Mouse (Mus musculus) CD8-positive naive resting alpha-beta T cell, adult 2 months (primary cell): ENCODE measurements around the gene Myo1g.

Source experiments
- DNase-seq, 2 experiments: peaks; one replicate each; pipeline ENCODE4 v3.0.0; 2022; ENCODE audit warnings: low read depth in 2 of 2, low spot score in 2 of 2

Myo1g gene

DNA sequence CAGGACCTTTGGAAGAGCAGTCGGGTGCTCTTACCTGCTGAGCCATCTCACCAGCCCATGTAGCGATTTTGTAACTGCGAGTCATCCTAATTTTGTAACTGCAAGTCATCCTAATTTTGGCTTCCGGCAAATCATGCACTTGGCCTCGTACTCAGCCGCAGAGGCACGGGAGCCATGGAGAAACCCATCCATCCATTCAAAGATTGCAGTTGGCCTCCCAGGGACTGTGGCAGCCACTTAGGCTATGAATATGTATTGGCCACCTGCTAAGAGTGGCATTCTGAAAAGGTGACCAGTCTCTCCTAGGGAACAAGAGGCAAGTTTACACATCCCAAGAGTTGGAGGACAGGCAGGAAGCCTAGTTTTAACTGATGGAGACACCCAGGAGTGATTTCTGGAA, 31.5 kb downstream of the Myo1g start:
- DNase-seq: no peak

DNA sequence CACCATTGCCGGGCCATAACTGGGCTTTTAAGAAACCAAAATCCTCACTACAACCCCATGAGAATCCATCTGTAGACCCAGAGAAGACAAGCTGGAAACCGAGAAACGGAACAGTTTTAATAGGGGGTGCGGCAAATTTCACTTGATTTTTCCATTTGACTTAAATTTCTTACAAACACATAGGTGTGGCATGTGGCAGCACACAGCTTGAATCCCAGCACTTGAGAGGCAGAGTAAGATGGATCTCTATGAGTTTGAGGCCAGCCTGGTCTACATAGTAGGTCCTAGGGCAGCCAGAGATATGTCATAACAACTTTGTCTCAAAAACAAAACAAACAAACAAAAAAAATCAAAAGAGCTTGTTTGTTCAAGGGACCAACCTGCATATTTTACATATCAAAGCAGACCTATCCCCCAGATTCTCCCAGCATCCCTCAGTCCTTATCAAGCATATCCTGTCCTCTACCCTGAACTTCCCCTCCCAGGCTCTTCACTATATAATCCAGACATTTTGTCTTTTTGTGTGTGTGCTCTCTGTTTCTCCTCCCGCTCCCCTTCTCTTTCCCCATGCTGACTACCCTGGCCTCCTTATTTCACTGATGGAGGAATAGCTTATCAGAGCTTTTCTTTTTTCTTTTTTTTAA, 32.6 kb downstream of the Myo1g start:
- no peak for DNase-seq

DNA sequence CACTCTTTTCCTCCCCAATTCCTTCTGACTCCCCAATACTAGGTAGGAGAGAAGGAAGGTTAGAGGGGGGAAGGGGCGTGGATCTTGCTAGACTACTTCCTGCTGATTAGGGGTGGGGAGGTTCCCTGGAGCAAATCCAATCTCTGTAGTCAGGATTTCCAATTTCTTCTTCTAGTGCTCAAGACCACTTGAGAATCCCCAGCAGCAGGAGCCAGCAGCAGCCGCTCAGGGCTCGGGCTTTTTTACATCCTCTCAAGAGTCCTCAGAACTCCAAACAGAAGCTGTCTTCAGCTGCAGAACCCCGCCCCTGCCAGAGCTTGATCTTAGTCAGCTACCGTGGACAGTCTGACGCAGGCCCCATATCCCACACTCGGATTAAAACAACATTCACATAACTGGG, 33.3 kb downstream of the Myo1g start:
- no peak for DNase-seq

DNA sequence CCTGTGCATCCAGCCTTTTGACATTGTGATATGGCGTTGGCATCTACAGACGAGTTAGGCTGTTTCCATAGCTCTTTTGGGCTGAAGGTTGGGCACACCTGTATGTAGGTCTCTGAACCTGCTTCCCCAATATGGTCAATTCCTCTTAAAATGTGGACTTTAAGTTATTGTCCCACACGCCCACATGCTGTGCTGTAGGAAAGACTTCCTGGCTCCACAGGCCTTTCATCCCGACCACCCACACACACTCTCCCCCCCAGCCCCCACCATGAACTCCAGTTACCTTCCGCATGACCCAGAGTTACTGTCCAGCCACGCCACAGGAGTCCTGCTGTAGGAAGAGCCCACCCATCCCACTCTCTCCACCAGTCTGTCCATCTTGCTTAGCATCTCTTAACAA, 33.8 kb downstream of the Myo1g start:
- no peak for DNase-seq

DNA sequence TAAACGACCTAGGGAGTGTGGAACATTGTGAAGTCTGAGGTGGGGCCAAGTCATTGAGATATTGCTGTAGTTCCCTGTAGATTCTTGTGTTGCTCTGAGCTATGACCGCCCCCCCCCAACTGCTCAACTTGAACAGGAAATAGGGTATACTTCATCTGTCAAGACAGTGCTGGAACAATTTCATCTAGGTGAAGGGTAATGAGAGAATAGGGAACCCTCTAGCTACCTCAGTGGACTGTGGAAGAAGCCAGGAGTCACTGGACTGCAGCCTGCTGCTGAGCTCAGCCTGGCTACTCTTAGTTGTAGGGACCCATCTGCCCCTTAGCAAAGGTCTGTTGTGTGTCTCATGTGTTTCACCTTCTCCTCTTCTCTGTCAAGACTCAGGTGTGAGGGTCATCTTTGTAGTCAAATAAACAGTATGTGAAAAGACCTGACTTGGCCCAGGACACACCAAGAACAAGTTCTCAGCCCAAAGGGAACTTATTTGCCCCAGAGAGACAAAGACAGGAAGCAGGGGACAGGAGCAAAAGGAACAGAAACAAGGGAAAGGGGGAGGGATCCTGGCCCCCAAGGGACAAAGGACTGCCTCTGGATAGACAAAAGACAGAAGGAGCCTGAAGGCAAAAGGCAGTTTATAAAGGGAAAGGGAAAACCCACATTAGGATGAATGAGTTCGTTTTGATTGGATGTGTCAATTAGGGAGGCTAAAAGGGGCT, 36.4 kb downstream of the Myo1g start:
- DNase-seq: no peak

DNA sequence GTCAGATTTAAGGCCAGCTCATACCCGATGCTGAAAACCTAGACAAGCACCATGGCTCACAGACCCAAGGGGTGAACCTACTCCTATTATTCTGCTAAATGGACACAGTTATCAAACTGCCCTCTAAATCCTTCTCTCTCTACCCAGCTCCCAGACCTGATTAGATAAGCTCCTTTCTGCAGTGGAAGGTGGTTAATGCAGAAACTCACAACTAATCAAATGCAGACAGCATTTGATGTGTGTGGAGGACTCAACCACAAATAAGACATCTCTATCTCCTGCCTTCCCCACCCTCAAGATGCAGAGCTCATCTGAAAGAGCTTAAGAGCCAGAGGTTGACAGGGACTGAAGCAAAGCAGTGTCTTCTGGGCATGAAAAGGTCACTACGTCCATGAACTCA, 37.7 kb downstream of the Myo1g start:
- DNase-seq: no peak

DNA sequence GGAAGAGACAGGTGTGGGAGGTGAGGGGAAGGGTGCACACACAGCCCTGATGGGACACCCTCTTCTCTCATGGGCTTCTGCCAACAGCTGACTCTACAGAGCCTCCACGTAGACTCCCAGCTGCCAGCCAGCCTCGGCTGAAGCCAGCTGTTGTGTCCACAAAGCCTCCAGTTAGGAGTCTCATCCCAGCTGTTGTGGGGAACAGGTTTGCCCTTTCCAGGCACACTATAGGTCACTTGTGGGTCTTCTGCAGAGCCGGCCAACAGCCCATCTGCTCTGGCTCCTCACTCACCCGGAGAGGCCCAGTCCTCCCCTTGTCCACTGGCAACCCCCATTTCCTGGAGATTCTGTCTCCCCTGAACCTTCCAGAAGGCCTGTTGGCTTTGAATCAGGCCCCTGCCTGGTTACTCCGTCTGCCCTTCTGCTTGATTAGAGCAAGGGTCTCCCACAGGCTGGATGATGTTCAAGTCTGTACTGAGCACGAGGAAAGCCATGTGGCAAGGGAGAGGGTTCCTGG, 39.0 kb downstream of the Myo1g start:
- DNase-seq: no peak

DNA sequence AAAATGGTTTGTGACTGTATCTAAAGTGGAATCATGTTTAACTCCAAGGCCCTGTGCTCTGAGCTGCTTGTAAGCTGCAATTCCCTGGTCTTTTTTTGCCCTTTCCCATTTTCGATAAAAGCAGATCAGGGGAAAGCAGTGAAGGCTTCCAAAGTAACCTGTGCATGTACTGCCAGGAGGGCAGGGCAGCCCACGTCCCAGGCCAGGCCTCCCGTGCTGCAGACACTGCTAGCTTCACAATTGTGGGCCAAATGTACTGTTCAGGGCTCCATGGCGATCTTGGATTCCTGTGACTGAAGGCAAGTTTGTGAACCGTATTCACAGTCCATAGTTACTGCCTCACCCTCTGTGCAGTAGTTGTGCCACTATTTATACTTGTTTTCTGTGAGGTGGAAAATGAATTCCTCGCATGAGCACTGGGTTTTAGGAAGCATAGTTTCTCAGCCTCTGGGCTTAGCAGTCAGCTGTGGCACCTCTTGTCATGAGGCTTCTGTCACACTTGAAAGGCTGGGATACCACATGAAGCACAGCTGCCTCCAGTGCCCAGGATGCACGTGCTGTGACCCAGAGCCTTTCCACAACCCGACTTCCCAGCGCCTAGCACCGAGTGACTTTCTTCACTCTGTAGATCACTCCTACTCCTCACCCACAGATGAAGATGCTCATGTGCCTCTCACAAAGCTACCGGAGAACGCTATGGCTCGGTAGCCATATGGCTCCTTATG, 39.9 kb downstream of the Myo1g start:
- DNase-seq: no peak

DNA sequence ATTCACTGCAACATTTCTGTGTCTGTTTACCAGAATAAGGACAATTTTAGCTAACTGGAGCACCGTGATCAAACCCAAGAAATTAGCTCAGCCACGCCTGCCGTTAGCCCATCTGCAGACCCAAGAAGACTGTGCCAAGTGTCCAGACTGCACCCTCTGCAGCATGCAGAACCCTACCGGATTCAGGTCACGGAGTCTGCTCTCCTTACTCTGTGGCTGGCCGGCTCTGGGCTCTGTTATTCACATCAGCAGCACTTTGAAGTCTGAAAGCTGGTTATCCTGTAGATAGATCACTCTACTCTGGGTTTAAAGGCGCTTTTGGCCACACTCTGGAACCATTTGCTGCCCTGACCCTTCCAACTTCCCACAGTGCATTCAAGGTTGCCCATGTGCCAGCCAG, 40.6 kb downstream of the Myo1g start:
- DNase-seq: no peak

DNA sequence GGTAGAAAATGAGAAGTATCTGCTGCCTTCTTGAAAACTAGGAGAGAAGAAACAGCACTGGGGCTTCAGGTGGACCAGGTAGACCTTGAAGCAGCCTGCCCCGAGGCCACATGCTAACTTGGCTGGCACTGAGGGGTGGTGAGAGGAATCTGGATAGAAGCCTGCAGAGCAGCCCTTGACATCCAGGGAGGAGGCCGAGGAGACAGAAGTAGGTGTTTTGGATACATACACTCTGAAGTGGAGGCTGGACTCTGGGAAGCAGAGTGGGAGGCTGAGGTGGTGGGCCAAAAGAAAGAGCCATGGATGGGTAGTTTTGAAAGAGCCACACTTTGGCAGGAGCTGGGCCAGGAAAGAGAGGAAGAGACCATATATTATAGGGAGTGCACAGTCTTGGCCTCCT, 41.5 kb downstream of the Myo1g start:
- DNase-seq: no peak

DNA sequence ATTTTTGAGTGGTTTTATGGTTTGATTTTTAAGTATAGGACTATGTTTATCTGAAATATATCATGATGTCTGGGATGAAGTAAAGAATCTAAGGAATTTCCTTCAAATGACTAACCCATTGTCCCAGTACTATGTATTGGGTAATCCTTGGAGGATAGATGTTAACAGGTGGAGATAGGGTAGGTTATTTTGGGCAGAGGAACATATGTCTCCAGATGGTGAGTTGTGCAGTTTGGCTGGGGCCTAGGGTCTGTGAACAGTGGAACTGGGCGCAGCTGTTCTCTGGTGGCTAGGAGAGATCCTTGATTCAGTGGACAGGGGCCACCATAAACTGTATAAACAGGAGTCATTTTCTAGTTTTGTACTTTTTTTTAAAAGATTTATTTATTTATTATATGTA, 43.4 kb downstream of the Myo1g start:
- no peak for DNase-seq

DNA sequence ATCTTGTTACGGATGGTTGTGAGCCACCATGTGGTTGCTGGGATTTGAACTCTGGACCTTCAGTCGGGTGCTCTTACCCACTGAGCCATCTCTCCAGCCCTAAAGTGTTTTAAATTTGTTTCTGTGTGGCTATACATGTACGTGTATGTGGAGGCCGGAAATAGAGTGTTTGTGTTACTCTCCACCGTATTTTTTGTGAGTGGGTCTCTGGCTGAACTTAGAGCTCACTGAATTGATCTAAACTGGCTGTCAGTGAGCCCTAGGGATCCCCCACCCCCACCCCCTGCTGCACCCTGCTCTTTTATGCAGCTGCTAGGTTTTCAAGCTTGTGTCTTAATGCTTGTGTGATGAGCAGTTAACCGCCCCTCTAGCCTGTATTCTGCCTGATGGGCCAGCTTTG, 43.9 kb downstream of the Myo1g start:
- no peak for DNase-seq

DNA sequence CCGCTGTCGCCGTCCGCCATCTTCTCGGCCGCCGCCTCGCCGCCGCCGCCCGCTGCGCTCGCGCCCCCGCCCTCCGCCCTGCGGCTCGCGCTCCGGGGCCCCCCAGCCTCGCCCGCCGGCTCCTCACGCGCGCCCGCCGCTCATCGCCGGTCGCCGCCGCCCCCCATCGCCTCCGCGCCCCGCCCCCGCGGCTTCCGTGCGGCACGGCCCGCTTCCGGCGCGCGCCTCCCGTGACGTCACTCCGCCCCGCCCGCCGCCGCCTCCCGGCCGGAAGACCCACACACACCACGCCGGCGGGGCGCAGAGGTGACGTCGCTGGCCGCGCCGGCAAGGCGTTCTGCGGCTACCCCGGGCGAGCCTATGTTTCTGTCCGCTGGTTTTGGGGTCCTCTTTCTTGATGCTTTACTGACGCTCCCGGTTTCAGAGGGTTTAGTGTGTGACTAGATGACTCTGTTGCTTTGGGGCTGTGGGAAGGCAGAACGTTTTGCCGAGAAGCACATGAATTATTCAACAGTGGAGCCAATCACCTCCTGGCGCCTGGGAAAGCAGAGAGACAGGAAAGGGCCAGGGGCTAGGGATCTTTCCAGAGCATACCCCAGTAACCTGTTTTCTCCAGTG, 44.8 kb downstream of the Myo1g start, which contains the start of gene Purb:
Gene Purb (minus strand): TSS at position 51 of the 618 bp plus-strand sequence.
- peak; percentile 83 to 85 for DNase-seq

DNA sequence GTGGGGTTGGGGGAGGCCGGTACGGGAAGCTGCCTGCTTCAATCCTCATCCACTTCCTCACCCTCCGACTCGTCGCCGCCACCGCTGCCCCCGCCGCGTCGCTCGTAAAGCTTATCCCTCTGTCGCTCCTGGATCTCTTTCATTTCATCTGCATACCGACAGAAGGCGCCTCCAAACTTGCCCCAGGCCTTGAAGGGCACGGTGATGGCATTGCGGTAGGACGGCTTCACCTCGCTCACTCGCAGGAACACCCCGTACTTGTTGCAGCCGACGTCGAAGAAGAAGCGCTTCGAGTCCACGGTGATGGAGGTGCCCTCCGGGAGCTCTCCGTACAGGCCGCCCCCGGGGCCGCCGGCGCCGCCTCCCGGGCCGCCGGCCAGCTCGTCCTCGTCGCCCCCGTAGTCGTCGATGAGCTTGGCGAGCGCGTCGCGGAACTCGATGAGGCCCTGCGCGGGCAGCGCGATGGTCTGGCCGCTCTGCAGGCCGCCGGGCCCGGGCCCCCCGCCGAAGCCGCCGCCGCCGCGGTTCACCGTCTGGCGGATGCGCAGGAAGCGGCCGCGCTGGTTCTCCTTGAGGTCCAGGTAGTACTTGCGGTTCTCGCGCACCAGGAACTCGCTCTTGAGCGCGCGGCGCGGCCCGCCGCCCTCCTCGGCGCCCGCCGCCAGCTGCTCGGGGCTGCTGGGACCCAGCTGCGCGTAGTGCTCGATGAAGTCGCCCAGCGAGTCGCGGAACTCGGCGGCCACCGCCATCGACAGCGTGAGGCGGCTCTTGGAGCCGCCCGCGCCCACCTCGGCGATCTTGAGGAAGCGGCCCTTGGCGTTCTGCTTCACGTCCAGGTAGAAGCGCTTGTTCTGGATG, 45.7 kb downstream of the Myo1g start:
- peak; percentile 47 to 54 for DNase-seq

DNA sequence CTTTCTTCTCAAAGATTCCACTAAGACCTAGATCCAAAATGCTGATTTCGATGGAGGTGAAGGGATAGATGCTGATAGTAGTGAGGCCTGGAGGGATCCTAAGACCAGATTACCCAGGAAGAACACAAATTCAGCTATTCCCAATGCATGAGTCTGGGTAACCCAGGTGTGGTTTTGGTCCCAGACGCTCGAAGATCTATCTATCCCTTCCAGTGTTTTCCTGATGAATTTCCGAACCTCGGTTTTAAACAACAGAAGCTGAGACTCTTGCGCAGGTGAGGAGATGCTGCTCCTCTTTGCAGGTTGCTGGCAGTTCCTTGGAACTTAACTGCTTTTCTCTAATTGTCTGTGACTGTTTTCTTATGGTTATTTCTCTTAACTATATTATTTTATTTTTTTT, 46.4 kb downstream of the Myo1g start:
- no peak for DNase-seq

DNA sequence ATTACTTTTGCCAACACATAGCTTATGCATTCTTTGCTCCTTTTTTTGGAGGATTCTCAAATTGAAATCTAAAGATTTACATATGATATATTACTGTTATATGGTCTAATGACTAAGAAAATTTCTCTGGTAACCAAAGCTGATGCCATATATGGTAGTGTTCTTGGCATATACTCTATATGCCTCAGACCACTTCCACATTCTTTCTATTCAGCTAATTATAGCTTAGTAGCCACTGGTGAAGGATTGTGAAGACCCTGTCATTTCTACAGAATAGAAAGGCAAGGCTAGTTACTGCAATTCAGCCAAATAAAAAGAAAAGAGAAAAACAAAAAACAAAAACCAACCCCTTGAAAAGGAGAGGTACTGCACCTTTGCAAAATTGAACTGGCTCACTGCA, 48.7 kb downstream of the Myo1g start:
- DNase-seq: no peak

DNA sequence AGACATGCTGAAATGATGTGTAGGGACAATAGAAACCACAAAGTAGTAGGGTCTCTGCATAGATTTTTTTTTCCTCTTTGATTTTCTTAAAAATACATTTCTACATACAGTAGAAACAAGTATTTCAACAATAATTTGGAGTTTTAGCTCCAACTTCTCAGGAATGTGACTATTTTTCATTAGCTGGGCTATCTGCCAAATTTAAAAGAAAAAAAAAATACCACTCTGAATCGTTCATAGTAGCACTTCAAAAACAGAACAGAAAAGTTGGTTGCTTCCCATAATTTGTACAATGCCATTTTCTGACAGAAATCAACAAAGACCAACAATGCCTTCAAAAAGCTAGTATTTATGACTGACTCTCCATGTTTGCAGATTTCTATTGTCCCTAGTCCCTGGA, 49.3 kb downstream of the Myo1g start:
- DNase-seq: no peak

DNA sequence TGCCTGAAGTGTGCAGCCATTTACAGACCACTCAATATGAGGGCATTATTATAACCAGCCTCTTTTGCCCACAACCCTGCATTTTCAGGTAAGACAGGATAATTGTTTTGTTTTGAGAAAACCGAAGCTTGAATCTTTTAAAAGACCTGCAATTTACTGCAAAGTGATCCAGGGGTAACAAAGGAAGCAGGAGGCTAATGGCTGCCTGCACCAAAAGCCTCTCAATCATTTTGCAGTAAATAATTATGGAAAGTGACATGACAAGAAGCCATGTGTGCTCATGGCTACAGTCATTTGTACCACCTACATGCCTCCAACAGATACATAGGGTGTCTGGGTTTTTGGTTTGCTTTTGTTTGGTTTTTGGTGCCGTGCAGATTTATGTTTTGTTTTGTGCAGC, 49.7 kb downstream of the Myo1g start:
- DNase-seq: no peak

DNA sequence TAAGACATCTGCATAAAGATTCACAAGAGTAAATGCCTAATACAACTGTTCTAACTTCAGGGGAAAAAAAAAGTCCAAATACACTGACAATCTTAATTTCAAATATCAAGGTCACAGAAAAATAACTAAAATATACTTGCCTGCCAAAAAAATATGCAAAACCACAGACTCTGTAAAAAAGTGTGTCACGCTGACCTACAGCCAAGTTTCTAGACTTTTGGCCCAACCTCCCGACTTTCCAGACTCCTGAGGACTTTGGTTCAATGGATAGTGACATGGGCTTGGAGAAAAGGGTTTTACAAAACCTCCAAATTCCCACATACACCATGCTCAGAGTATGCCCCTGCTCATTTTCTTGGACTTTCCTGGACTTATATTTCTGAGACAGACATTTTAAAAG, 52.2 kb downstream of the Myo1g start:
- no peak for DNase-seq

DNA sequence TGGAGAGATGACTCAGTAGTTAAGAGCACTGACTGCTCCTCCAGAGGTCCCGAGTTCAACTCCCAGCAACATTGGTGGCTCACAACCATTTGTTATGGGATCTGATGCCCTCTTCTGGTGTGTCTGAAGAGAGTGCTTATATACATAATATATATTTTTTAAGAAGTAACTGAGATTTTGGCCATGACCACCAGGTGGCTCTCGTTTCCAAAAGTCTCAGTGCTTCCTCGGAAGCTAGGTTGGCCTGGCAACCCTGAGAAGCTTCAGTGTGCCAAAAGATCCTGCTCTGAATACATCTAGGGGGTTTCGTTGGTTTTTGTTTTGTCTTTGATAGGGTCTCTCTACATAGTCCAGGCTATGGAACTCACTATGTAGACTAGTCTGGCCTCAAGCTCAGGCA, 55.6 kb downstream of the Myo1g start:
- peak; percentile 71 to 81 for DNase-seq
